Mouse (Mus musculus): Measurements from ENCODE around the gene Myo5a.
"Not testable (repeated sequence)": the region's sequence is repeated elsewhere in the genome, so short reads cannot be mapped to it uniquely, and the experiment has no call there.

Myo5a gene

DNA sequence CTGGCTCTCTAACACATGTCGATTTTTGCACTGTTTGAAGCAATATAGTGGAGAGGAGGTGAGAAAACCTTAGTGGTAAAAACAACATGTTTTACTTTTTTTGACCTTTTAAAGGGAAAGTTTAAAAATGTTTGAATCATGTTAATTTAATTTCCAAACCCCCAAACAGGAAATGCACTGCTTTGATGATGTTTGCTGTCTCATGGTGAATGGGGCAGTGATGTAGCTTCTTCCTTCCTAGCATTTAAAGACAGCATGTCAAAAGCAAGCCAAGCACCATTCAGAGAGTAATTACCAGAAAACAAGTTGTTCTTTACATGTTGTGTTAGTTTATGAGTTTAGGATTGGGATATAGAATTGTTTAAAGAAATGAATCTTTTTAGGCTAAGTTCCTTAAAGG, 138.4 kb downstream of the Myo5a start:
- no peak for DNase-seq

DNA sequence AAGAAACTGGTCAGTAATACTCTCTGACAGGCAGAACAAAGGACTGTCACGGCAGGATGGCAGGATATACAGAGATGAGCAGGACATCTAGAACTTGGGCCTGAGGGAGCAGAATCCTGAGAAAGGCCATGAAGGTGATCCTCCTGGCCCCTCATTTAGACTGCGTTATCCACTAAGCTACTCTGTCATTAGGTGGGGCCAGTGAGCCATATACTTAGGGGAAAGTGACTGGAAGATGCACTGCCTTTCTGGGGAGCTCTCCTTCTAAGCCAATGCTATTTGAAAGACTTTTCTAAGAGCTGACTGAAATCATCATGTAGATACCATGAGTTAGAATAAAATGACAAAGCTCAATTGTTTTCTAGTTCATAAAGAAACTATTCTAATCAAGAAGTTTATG, 139.5 kb downstream of the Myo5a start:
- no peak for DNase-seq

DNA sequence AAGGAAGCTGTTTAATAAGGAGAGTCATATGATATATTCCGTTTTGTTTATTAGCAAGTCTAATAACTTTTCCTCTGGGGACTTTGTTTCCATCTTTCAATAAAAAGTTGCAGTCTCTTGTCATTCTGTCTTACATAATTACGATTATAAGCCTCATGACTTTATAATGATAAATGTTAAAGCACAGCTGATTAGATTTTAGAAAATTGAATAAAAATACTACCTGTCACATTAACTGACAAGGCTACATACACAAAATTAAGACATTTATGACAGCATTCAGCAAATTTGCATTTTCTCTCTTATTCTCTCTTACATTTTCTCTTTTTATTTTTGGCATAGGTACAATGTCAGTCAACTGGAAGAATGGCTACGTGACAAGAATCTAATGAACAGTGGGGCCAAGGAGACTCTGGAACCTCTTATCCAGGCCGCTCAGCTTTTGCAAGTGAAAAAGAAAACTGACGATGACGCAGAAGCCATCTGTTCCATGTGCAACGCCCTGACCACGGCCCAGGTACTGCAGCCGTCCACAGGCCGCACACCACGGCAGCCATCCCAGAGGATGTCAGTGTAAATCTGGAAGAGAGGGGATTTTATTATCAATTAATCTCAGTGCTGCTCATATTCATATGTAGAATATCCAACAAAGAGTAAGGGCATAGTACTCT, 144.1 kb downstream of the Myo5a start:
- peak; percentile 54 to 71 for DNase-seq

DNA sequence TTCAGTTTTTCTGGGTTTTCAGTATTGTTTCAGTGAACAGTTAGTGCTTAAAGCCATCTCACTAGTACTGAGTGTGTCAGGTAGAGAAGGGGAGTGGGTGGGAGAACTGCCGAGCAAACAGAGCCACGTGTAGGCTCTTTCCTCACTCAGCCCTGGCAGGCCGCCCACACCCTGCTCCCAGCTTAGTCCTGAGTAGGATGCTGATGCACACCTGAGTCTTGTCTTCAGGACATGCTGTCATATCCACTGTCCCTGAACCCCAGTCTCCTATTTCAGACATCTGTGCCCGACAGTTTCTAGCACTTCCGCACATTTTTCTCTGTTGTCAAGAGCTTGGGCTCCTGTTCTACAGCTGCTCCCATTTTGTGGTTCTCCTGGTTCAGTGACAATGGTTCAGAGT, 149.1 kb downstream of the Myo5a start:
- peak in 1 of 2 experiments; percentile 40 for DNase-seq

DNA sequence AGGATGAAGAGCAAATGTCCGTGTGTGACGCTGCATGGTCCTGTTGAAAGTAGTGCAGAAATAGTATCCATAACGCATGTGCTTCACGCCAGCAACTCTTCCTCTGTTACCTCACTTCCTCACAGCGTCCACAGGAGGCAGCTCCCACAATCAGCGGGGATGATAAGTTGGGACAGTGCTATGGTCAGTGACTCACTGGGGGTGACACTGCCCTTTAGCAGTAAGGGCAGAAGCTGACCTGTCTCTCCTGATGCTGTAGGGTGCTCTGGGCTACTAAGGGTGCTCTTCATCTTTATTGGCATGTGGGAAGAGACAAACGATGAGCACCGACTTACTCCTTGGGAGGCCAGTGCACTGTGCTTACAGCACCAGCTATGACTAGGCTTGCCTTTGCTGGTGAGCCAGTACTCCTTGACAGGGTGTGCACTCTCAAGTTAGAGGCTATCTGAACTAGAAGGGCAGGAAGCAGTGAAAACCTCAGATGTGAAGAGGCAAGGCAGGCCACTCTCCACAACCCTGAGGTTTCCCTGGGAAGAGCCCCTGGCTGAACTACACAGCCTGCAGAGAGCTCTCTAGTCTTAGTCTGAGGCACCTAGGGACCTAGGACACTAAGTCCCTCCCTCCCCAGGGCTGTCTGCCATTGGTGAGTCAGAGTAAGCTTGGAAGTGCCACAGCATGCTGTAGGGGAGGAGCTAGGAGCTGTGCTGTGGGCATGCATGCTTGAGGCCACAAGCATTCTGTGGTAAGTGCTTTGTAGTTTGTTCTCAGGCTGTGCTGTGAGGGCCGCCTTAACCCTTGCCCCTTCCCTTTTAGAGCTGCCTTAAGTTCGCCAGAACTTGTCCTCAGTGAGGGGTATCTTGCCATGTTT, 150.8 kb downstream of the Myo5a start:
- DNase-seq = no peak

DNA sequence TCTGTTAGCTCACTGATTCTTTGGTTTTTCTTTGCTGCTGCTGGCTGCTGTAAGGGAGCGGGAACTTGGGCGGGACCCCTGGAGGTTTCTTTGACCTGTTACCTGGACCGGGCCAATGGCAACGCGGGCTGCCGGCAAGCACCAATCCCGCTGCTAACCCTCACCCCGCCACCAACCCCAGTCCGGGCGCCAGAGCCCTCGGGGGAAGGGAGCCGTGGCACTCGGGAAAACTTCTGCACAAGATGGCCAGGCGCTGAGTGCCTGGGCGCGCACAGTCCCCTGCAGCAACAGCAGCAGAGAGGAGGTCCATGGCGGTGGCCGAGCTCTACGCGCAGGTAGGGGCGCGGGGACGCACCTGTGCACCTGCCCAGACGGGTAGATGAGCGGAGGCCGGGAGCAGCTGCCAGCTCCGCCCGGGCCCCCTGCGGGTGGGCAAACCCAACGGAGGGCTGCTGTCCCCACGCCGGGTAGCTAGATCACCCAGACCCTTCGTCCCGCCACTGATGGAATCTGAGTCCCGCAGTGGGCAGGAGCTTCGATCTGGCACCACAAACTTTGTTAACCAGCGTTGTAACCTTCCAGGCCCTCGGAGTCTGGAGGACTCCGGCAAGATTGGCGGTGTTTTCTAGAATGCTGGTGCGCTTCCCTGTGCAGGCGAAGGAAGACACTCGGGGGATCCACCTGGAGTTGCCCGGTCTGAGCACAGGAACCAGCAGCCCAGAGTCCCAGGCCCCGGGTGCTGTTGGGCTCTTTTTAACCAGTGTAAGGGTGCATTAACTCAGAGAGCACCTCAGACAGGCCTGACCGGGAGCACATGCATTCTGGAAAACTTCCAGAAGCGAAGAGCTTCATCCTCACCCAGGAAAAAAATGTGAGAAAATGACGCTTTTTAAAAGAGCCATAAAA, 161.3 kb downstream of the Myo5a start, which contains the start of gene Myo5c:
Gene Myo5c, plus strand, starts transcription at position 180 of the 906 bp plus-strand sequence.
- DNase-seq = peak in 1 of 2 experiments; percentile 26

DNA sequence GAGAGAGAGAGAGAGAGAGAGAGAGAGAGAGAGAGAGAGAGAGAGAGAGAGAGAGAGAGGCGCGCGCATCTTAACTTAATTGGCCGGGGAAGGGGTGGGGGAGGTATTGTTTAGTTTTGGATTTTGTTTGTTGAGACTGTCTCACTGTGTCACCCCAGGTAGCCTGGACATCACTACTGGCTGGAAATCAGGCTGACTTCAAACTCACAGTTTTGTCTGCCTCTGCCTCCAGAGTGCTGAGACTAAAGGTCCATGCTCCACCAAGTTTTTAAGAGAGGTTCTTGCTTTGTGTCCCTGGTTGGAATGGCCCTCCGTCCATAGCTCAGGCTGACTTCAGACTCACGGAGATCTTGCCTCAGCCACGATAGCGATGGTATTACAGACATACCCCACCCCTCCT, 162.0 kb downstream of the Myo5a start:
- no peak for DNase-seq

DNA sequence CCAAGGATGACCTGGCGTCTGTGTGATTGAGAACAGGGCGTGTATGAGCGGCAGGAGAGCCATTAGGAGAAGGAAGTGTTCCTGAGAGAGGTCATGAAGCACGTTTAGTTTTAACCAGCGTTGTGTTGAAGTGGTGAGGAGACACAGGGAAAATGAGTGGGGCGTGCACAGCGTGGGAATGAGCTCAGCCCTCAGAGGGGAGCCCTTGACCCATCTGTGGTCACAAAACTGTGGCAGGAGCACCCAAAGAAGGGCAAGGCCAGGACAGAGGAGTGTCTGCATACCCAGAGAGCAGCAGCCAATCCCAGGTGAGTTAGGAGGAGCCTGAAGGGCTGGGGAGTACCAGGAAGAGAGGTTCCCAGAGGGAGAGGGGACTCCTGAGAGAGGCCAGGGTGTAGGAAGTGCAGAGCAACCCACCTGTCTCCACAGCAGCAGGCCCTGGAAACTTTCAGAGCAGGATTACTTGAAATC, 163.5 kb downstream of the Myo5a start:
- no peak for DNase-seq

DNA sequence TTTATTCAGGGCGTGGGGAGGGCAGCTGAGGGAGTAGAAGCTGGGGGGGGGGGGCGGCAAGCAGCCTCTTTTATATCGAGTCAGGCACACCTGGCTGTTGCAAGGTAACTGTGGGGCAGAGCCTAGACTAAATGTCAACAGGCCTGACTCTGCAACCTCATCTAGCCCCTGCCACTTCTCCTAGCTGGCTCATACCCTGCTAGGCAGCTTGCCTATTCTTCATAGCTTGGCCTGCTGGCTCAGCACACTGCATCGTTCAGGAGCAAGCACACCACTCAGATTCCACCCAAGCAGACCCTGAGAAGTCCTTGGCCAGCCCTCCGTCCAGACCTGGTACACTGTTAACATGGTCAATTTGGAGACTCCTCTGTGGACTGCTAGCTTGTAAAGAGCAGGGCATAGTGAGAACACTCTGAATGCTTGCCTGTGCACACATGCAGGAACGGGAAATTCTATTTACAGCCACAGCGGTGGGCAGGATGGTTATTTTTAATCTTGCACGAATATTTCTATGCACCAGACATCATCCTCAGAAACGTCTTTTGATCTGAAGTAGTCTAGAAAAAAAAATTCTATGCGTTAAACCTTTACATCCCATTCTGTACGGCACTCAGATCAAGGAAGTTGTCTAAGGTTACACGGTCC, 164.3 kb downstream of the Myo5a start:
- peak; percentile 43 to 52 for DNase-seq

DNA sequence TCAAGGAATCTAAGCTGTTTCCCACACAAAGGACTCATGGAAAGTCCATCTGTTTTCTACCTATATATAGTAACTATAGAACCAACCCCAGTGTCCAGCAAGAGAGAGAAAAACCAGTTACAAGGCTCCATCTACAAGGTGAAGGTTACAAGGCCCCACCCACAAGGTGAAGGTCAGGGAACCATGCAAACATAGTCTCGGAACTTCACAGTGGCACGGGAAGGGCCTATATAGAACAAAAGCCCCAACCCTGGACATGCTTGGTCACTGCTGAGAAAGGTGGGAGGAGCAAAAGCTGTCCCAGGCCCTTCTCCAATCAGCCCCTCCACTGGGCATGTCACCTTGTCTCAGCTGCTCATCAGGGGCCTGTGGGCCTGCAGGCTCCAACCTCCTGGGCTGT, 164.9 kb downstream of the Myo5a start:
- DNase-seq = no peak

DNA sequence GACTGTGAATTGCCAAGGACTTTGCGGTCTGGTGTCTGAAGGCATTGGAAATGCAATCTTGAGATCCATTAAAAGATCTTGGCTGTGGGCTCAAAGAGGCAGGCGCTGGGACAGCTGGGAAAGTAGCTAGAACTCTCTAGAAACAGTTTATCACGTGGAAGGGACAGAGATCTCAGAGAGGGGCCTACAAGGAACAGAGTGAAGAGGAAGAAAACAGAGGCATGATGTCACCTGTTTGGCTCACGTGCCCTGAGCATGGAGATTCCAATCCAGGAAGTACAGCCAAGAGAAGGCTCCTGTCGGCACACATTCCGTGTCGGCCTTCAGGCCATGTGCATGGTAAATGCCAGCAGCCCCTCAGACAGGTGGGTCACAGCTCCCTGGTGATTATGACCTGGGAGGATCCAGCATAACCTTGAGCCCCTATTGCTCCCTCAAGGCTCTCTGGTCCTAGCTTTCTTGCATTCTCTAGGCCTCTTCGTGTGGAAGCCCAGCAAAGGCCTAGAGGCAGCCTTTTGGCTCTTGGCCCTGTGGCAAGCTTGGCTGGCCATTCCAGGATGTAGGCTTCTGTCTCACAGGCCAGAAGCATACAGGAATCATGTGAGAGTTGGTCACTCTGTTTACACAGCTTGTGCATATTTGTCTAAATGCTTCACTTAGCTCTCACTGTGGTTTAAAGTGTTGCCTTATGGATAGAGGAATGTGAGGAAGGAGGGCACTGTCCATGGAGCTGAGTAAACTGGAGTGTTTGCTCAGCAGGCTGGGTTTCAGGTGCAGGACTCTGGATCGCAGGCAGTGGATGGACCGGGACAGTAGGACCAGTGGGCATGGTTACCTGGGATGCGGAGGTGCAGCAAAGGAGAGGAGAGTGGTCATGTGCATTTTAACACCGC, 165.8 kb downstream of the Myo5a start:
- DNase-seq = peak in 1 of 2 experiments; percentile 58

DNA sequence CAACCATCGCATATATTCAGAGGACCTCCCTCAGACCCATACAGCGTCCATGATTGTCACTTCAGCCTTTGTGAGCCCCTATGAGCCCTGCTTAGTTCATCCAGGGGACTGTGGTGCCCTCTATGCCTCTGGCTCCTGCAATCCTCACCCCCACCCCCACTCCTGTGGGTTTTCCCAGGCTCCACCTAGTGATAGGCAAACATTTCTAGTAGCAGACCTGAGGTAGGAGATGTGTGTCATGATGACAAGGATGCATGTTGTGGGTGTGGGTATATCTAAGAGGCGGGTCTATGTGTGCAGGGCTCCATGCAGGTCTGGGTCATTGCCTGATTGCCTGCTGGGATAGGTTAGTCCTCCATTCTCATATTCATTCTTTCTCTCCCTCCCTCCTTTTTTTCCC, 167.4 kb downstream of the Myo5a start:
- DNase-seq = no peak

DNA sequence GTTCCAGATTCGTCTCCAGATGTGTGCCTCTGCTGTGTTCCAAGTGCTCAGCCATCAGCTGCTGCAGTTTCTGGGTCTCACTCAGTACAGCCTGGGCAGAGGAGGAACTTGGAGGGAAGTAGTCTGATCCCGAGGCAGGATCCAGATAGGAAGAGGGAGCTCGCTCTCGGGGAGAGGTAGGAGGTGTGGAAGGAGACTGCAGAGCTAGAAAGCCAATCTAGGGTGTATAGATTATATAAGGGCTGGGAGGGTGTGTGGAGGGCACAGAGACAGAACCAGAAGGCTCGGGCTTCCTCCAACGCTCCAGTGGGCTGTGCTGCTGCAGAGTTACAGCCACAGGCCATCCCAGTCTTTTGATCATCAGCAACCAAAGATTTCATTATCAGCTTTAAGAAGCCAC, 172.2 kb downstream of the Myo5a start:
- no peak for DNase-seq

DNA sequence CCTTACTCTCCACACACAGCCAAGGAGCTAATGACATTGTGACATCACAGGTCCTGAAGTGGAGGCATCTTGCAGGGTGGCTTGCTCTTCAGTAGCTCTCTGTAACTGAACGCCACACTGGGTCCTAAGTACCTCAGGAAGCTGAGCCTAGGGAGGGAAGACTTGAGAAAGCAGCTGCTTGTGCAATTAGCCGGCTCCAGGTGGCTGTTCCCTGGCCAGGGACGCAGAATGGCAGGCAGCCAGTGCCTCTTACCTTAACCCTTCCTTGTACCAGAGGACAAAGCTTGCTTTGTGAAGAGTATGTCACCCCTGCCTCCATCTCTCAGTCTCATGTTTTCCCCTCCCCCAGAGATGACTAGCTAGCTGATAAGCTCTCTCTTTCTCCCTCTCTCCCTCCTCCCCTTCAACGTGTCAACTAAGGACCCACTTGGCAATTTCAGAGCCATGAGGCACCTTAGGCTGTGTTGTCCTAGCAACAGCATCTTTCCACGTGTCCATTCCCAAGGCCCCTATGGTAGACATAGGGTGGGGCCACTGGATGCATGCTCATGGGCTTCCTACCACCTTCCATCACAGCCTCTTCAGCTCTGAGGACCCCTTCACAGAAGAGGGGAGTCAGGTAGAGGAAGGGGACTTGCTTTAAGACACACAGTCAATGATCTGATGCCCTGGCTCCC, 173.1 kb downstream of the Myo5a start:
- peak; percentile 85 to 89 for DNase-seq

DNA sequence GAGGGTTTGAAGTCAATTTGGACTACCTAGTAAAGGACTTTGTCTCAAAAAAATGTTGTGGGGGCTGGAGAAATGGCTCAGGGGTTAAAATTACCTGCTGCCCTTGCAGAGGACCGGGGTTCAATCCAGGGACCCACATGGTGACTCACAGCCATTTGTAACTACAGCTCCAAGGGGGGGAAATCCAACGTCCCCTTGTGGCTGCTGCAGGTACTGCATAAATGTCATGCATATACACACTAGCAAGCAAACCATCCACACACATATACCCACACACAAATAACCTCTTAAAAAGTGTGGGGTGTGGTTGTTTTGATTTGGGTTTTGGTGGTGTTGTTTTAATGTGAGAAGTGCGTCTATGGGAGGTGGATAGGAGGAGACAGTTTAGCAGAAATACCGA, 173.7 kb downstream of the Myo5a start:
- DNase-seq = no peak

DNA sequence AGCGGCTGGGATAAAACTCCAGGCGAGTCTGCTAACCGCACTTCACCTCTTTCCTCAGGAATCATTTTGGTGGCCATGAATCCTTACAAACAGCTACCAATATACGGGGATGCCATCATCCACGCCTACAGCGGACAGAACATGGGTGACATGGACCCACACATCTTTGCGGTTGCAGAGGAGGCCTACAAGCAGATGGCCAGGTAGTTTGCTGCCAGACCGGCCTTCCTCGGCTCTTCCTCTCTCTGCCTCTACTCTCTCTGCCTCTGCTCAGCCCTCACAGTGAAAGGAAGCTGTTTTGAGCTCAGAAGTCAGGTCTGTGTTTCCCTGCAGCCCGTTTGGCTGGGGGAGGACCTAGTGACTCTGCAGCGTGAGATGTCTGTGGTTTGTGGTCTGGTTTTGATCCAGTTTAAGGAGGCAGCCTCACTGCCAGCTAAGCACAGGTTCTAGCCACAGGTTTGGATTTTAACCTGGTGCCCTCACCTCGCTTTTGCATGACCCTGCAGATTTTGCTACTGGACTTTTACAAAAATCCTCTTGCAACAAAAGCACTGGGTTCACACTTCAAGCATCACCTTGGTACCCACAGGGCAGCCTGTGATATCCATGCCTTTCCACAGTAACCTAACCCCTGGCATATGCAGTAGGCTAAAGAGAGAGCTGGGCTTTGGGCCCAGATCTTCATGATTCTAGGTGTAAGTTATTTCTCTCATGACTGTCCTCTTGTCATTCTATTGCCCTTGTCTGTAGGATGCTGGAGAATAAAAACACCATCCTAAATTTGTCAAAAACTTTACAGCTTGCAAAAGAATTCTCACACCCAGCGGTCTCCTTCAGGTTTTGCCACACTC, 175.5 kb downstream of the Myo5a start:
- DNase-seq = no peak

DNA sequence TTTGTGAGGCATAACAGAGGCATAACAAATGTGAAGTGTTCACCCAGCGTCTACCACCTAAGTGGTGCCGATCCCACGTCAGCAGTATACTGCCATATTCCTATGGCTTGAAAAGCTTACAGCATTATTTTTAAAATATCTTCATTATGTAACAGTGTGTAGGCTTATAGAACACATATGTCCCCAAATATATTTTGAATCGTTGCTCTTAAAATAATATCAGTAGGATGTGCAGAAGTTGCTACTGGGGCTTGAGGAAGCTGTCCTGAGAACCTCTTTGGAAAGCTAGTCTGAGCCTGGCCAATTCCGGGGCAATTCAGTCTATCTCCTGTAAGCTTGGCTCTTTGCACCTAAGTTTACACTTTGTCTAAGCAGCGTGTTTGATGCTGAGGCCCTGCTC, 177.1 kb downstream of the Myo5a start:
- no peak for DNase-seq

DNA sequence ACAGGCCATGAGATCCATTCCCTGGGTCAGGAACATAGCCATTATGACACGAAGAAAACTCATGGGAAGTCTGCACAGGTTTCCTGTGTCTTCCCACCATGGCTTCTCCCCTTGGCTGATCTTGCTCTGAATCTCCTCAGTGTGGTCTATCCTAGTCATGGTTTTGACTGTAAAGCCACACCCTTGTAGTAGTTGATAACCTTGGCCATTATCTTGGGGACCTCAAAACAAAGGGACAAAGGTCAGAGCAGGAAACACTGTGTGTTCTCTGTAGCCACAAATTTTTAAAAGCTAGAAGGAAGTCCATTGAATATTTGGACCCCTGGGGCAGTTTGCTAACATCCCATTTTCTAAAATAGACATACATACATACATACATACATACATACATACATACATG, 177.5 kb downstream of the Myo5a start:
- no peak for DNase-seq

DNA sequence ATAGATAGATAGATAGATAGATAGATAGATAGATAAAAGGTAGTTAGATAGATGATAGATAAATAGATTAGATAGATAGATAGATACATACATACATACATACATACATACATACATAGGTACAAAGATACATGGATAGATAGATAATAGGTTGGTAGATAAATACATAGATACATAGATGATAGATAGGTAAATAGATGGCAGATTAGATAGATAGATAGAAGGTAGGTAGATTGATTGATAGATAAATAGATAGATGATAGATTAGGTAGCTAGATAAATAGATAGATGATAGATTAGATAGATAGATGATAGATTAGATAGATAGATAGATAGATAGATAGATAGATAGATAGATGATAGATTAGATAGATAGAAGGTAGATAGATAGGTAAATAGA, 178.1 kb downstream of the Myo5a start:
- DNase-seq = no peak

DNA sequence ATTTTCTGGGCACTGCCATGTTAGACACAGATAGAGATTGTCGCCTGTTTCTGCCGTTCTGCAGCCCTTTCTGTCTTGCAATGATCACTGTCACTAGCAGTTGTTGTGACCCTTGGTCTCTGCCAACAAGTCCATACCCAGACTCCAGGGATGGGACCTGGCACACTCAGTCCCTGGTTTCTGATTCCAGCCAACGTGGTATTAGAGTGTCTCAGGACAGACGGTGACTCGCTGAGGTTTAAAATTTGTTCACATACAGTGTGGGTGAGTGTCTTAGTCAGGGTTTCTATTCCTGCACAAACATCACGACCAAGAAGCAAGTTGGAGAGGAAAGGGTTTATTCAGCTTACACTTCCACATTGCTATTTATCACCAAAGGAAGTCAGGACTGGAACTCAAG, 182.3 kb downstream of the Myo5a start:
- not testable (repeated sequence) for DNase-seq
